ENCODE assay signal across 10 mouse cellular contexts in the genomic region with DNA sequence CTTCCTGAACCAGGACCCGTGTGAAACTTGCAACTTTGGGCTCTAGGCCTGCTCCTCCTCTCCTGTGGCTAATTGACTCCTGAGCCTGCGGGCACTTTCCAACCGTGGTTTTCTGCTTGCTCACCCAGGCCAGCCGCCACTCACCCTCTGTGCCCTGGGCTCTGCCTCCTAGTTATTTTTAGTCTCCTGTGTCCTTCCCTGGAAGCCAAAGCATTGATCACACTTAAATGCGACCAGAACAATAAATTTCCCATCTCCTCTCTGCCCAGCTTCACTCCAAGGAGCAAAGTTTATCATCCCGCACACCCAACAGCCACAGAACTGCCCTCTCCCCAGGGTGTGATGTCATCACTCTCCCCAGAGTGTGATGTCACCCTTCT. TPM values are rescaled to one million over a fixed set of nuclear protein-coding genes. Genes with fewer than 3 reads are reported as not detected.
DNase-seq lines count a peak whose midpoint lies in the region; ATAC-seq lines count a peak whose summit lies in the region.
"Had no signal": no experiment of that assay in that cellular context is flagged by ENCODE, and none has a peak within 500 bp of the region (broad histone marks: within the 10 kb centered on the region; RNA-seq: fewer than 3 reads in every experiment).

No protein-coding gene starts in this region.

- H3K9ac ChIP-seq in hindbrain, embryonic 11.5 days (ENCODE audit: low read depth, low read length): no peak overlapping the region
- no peak overlapping the region for H3K9ac ChIP-seq in neural tube, embryonic 13.5 days

- no peak for ATAC-seq in hindbrain, embryonic 11.5 days (ENCODE audit: low FRiP score)
- ATAC-seq in neural tube, embryonic 13.5 days (ENCODE audit: low read depth): no peak; the same call in 1 of the 2 replicates

- no peaks in the 10 kb centered on the region for H3K9me3 ChIP-seq in hindbrain, embryonic 11.5 days (ENCODE audit: control insufficient read depth, low read length)
- H3K9me3 ChIP-seq in neural tube, embryonic 13.5 days: no peaks in the 10 kb centered on the region

- H3K36me3 ChIP-seq in hindbrain, embryonic 11.5 days (ENCODE audit: control insufficient read depth, insufficient read depth, low read length): no peaks in the 10 kb centered on the region
- H3K36me3 ChIP-seq in neural tube, embryonic 13.5 days: 0 out of 2 replicates have a peak, but pooled peaks cover 6% of the 10 kb centered on the region

- peak; percentile 37 to 41 for DNase-seq in heart, adult 18-20 months
- DNase-seq in heart, adult 8-10 months (ENCODE audit: low spot score): no peak
- DNase-seq in adrenal gland, adult 8-10 months: peak; percentile 54
- no peak for DNase-seq in hindbrain, embryonic 11.5 days (ENCODE audit: low spot score)
- no peak for DNase-seq in ovary, postnatal 36 days (ENCODE audit: low spot score)
- no peak for DNase-seq in natural killer cell, adult 2 months (ENCODE audit: low spot score in 2 of 2)
- no peak for DNase-seq in cerebellum, postnatal 10 days
- DNase-seq: kidney, postnatal 25 days; thymus, postnatal 36 days had no signal

- no peak overlapping the region for H3K4me2 ChIP-seq in hindbrain, embryonic 11.5 days (replicated peaks; ENCODE audit: low read depth, low read length)
- no peak overlapping the region for H3K4me2 ChIP-seq in neural tube, embryonic 13.5 days

- 14% methylated on average over 6 of the region's 6 CpGs for WGBS in hindbrain, embryonic 11.5 days
- 2% methylated on average over 6 of the region's 6 CpGs for WGBS in neural tube, embryonic 13.5 days

- no peak overlapping the region for H3K4me3 ChIP-seq in hindbrain, embryonic 11.5 days (ENCODE audit: low read depth, low read length)
- no peak overlapping the region for H3K4me3 ChIP-seq in neural tube, embryonic 13.5 days

- no peaks in the 10 kb centered on the region for H3K27me3 ChIP-seq in hindbrain, embryonic 11.5 days (ENCODE audit: control insufficient read depth, insufficient read depth, low read length)
- H3K27me3 ChIP-seq in neural tube, embryonic 13.5 days: no peaks in the 10 kb centered on the region

- H3K27ac ChIP-seq in hindbrain, embryonic 11.5 days (ENCODE audit: low read depth, low read length): peak overlapping the region; percentile 73
- peak overlapping the region; percentile 86 for H3K27ac ChIP-seq in neural tube, embryonic 13.5 days (replicated peaks)

- peaks cover 12% of the 10 kb centered on the region for H3K4me1 ChIP-seq in hindbrain, embryonic 11.5 days (replicated peaks; ENCODE audit: control insufficient read depth, insufficient read depth, low read length)
- H3K4me1 ChIP-seq in neural tube, embryonic 13.5 days (replicated peaks): peaks cover 45% of the 10 kb centered on the region

RNA-seq across cellular contexts. Expression of a gene that starts 35.6 kb away (rescaled TPM):
- 1 to 10 TPM; 5.2 to 7.0 TPM for total RNA-seq in heart, adult 18-20 months (2021)
- total RNA-seq in heart, adult 8-10 months (2022): 10 to 100 TPM in 1 of 4 experiments, 1 to 10 TPM in 3; 6.7 to 10.0 (median 7.8) TPM
- 10 to 100 TPM in 1 of 4 experiments, 1 to 10 TPM in 3; 3.0 to 12.1 (median 7.0) TPM for total RNA-seq in adrenal gland, adult 8-10 months (2022)
- 13.4 and 16.4 TPM in 2 replicates for polyA plus RNA-seq in hindbrain, embryonic 11.5 days (2014; fragmentation: Nextera tagmentation; extraction: Ambion mirVana)
- 16.3 and 16.6 TPM in 2 replicates for polyA plus RNA-seq in neural tube, embryonic 13.5 days (2015; fragmentation: Nextera tagmentation; extraction: Ambion mirVana)

RNA-seq across cellular contexts. Expression of a gene that starts 41.5 kb away (rescaled TPM):
- total RNA-seq in heart, adult 18-20 months (2021): 10 to 100 TPM; 23.5 to 23.9 TPM
- 10 to 100 TPM; 26.4 to 28.9 (median 27.6) TPM for total RNA-seq in heart, adult 8-10 months (2022)
- 10 to 100 TPM; 23.4 to 34.3 (median 27.3) TPM for total RNA-seq in adrenal gland, adult 8-10 months (2022)
- polyA plus RNA-seq in hindbrain, embryonic 11.5 days (2014; fragmentation: Nextera tagmentation; extraction: Ambion mirVana): 24.9 and 25.2 TPM in 2 replicates
- 30.4 and 33.4 TPM in 2 replicates for polyA plus RNA-seq in neural tube, embryonic 13.5 days (2015; fragmentation: Nextera tagmentation; extraction: Ambion mirVana)

RNA-seq across cellular contexts. Expression of a gene that starts 46.7 kb away (rescaled TPM):
- 10 to 100 TPM; 68.8 to 68.9 TPM for total RNA-seq in heart, adult 18-20 months (2021)
- 10 to 100 TPM; 51.6 to 64.2 (median 60.8) TPM for total RNA-seq in heart, adult 8-10 months (2022)
- 100 to 1,000 TPM; 115 to 175 (median 146) TPM for total RNA-seq in adrenal gland, adult 8-10 months (2022)
- polyA plus RNA-seq in hindbrain, embryonic 11.5 days (2014; fragmentation: Nextera tagmentation; extraction: Ambion mirVana): 332 and 351 TPM in 2 replicates
- polyA plus RNA-seq in neural tube, embryonic 13.5 days (2015; fragmentation: Nextera tagmentation; extraction: Ambion mirVana): 217 and 226 TPM in 2 replicates

Comparison
In these comparisons a context has a peak if more than half of its experiments do, and no peak if none do; other contexts are left out.
1. DNase-seq: peak in heart, adult 18-20 months (2 of 2) and adrenal gland, adult 8-10 months (single experiment); none in heart, adult 8-10 months (single experiment), hindbrain, embryonic 11.5 days (single experiment), ovary, postnatal 36 days (single experiment), natural killer cell, adult 2 months (0 of 2) and cerebellum, postnatal 10 days (0 of 2).